Mouse (Mus musculus): Measurements from ENCODE around the gene Lrp2.

GRCm38 (mm10) chr2:69424829-69425228 lies 161.0 kb downstream of the Lrp2 start:
- TF ChIP-seq EP300 (IDR thresholded peaks at IDR 0.05; ENCODE audit: insufficient read depth, low read depth, low read length): no peak
- TF ChIP-seq CTCF (IDR thresholded peaks at IDR 0.05; ENCODE audit: low read depth, low read length): no peak
- TF ChIP-seq POLR2A (IDR thresholded peaks at IDR 0.05; ENCODE audit: insufficient read depth, low read length): no peak

All from ES-Bruce4 (cell line).